Mouse (Mus musculus): ENCODE measurements around the gene Hist3h2ba. TPM values are rescaled to one million over a fixed set of nuclear protein-coding genes. Genes with fewer than 3 reads are reported as not detected.

Hist3h2ba gene
- polyA plus RNA-seq, 1 experiment from 2014 or later = 6.3 TPM

DNA sequence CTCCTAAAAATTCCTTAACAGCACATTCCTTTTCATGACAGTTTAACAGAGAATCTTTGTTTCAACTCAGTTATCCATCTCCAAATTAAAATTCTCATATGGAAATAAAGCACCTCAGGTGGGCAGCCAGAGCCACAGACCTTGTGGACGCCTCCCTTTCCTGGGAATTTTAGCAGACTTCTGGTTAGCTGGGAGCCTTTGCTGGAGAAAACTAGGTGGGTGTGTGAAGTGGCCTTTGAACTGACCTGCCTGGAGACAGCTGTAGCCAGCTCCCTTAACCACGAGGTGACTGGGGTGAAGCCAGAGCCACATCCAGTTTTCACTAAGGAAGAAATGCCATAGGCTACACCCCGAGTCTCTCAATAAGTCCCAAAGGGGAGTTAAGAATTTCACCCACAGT lies 19.1 kb upstream of the Hist3h2ba start:
- DNase-seq (ENCODE audit: low spot score) (no peak), ATAC-seq (replicated peaks; ENCODE audit: low FRiP score) (no peak)
- Histone ChIP-seq H3K9me3 (ENCODE audit: control insufficient read depth, low read length) (no peaks in the 10 kb centered on the region), H3K4me3 (ENCODE audit: low read depth, low read length) (no peak overlapping the region), H3K9ac (ENCODE audit: low read depth, low read length) (peak overlapping the region; percentile 31; the same call in 1 of the 2 replicates), H3K36me3 (ENCODE audit: control insufficient read depth, insufficient read depth, low read length) (peaks cover 27% of the 10 kb centered on the region), H3K27ac (ENCODE audit: low read depth, low read length) (no peak overlapping the region), H3K27me3 (replicated peaks; ENCODE audit: control insufficient read depth, insufficient read depth, low read length) (no peaks in the 10 kb centered on the region), H3K4me1 (replicated peaks; ENCODE audit: control insufficient read depth, insufficient read depth, low read length) (peaks cover 27% of the 10 kb centered on the region), H3K4me2 (no peak overlapping the region)
- 50% methylated on average over 3 of the region's 3 CpGs for WGBS

DNA sequence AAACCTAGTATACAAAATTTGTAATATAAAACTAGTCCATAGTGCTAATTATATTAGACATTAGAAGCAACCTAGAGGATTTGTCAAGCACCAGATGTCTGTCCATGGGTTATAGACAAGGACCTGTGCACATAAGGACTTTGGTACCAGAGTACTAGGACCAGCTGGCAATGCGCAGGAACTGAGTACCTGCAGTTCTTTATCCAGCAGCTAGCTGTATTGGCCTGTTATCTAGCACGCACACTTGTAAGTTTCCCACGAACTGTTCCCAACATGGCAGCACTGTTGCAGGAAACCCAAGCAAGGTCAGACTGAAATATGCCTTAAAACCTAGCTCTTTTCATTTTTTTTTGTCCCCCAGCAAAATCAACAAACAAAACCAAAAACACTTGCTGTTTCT lies 18.5 kb upstream of the Hist3h2ba start:
- WGBS = 53% methylated on average over 3 of the region's 3 CpGs
- ATAC-seq (replicated peaks; ENCODE audit: low FRiP score) (peak; percentile 44), DNase-seq (ENCODE audit: low spot score) (no peak)
- peaks cover 27% of the 10 kb centered on the region for H3K4me1 ChIP-seq (replicated peaks; ENCODE audit: control insufficient read depth, insufficient read depth, low read length)
- H3K4me2 ChIP-seq = no peak overlapping the region
- H3K4me3 ChIP-seq (ENCODE audit: low read depth, low read length) = no peak overlapping the region
- H3K27ac ChIP-seq (ENCODE audit: low read depth, low read length) = peak overlapping the region; percentile 30; the same call in 1 of the 2 replicates
- H3K9ac ChIP-seq (ENCODE audit: low read depth, low read length) = no peak overlapping the region
- H3K36me3 ChIP-seq (ENCODE audit: control insufficient read depth, insufficient read depth, low read length) = peaks cover 30% of the 10 kb centered on the region
- no peaks in the 10 kb centered on the region for H3K9me3 ChIP-seq (ENCODE audit: control insufficient read depth, low read length)
- no peaks in the 10 kb centered on the region for H3K27me3 ChIP-seq (replicated peaks; ENCODE audit: control insufficient read depth, insufficient read depth, low read length)

GRCm38 (mm10) chr11:58931576-58931975 lies 17.1 kb upstream of the Hist3h2ba start:
- no peak for DNase-seq (ENCODE audit: low spot score)
- Histone ChIP-seq H3K9ac (ENCODE audit: low read depth, low read length) (no peak overlapping the region), H3K9me3 (ENCODE audit: control insufficient read depth, low read length) (no peaks in the 10 kb centered on the region), H3K4me3 (ENCODE audit: low read depth, low read length) (no peak overlapping the region), H3K27me3 (replicated peaks; ENCODE audit: control insufficient read depth, insufficient read depth, low read length) (no peaks in the 10 kb centered on the region), H3K4me1 (replicated peaks; ENCODE audit: control insufficient read depth, insufficient read depth, low read length) (peaks cover 27% of the 10 kb centered on the region), H3K27ac (ENCODE audit: low read depth, low read length) (no peak overlapping the region), H3K4me2 (no peak overlapping the region), H3K36me3 (ENCODE audit: control insufficient read depth, insufficient read depth, low read length) (peaks cover 36% of the 10 kb centered on the region)
- no peak for ATAC-seq (replicated peaks; ENCODE audit: low FRiP score)
- WGBS = 75% methylated on average over 4 of the region's 4 CpGs

DNA sequence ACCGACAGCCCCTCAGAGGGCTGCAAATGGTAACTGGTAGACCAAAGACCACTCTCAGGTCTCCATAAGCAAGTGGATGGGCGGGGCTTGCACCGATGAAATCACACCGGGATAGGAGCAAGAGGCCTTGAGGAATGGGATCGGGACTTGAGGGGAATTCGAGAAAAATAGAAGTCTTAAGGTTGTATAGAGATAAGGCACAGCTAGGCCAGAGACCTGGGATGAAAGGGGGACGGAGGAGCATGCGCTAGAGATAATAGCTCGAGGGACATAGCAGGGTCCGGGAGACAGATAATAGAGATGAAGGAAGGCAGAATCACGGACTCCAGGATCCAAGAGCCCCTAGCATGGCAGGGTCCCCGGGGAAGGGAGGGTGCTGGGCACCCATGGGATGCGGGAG lies 10.8 kb upstream of the Hist3h2ba start:
- WGBS = 2% methylated on average over 13 of the region's 13 CpGs
- ATAC-seq (replicated peaks; ENCODE audit: low FRiP score) (peak; percentile 24), DNase-seq (ENCODE audit: low spot score) (peak; percentile 43)
- H3K4me1 ChIP-seq (replicated peaks; ENCODE audit: control insufficient read depth, insufficient read depth, low read length) = peaks cover 10% of the 10 kb centered on the region
- H3K4me2 ChIP-seq = peak overlapping the region; percentile 84
- H3K4me3 ChIP-seq (ENCODE audit: low read depth, low read length) = peak overlapping the region; percentile 94
- peak overlapping the region; percentile 95 for H3K9ac ChIP-seq (ENCODE audit: low read depth, low read length)
- H3K36me3 ChIP-seq (ENCODE audit: control insufficient read depth, insufficient read depth, low read length) = peaks cover 29% of the 10 kb centered on the region
- H3K27me3 ChIP-seq (replicated peaks; ENCODE audit: control insufficient read depth, insufficient read depth, low read length) = no peaks in the 10 kb centered on the region
- H3K9me3 ChIP-seq (ENCODE audit: control insufficient read depth, low read length) = no peaks in the 10 kb centered on the region
- peak overlapping the region; percentile 91 for H3K27ac ChIP-seq (ENCODE audit: low read depth, low read length)

GRCm38 (mm10) chr11:58938322-58939087 lies 10.2 kb upstream of the Hist3h2ba start, which contains the start of gene Rnf187:
Gene Rnf187 (minus strand): TSS chr11:58938916.
- peak; percentile 90 for DNase-seq (ENCODE audit: low spot score)
- peak; percentile 97 for ATAC-seq (replicated peaks; ENCODE audit: low FRiP score)
- Histone ChIP-seq H3K36me3 (ENCODE audit: control insufficient read depth, insufficient read depth, low read length) (peaks cover 23% of the 10 kb centered on the region), H3K27me3 (replicated peaks; ENCODE audit: control insufficient read depth, insufficient read depth, low read length) (no peaks in the 10 kb centered on the region), H3K4me1 (replicated peaks; ENCODE audit: control insufficient read depth, insufficient read depth, low read length) (peaks cover 10% of the 10 kb centered on the region), H3K4me2 (peak within 1 kb of the TSS; percentile 84), H3K9ac (ENCODE audit: low read depth, low read length) (peak within 1 kb of the TSS; percentile 95), H3K9me3 (ENCODE audit: control insufficient read depth, low read length) (no peaks in the 10 kb centered on the region), H3K4me3 (ENCODE audit: low read depth, low read length) (peak within 1 kb of the TSS; percentile 94), H3K27ac (ENCODE audit: low read depth, low read length) (peak within 1 kb of the TSS; percentile 91)
- under 1% methylated on average over 95 of the region's 95 CpGs for WGBS

- peaks cover 10% of the 10 kb centered on the region for H3K4me1 ChIP-seq (replicated peaks; ENCODE audit: control insufficient read depth, insufficient read depth, low read length)
- H3K27ac ChIP-seq (ENCODE audit: low read depth, low read length) = no peak overlapping the region
- peaks cover 18% of the 10 kb centered on the region for H3K36me3 ChIP-seq (ENCODE audit: control insufficient read depth, insufficient read depth, low read length)
- WGBS = 17% methylated on average over 6 of the region's 6 CpGs
- ATAC-seq (replicated peaks; ENCODE audit: low FRiP score) (no peak), DNase-seq (ENCODE audit: low spot score) (no peak)
- H3K4me2 ChIP-seq = peak overlapping the region; percentile 84
- H3K4me3 ChIP-seq (ENCODE audit: low read depth, low read length) = peak overlapping the region; percentile 94
- no peaks in the 10 kb centered on the region for H3K27me3 ChIP-seq (replicated peaks; ENCODE audit: control insufficient read depth, insufficient read depth, low read length)
- no peaks in the 10 kb centered on the region for H3K9me3 ChIP-seq (ENCODE audit: control insufficient read depth, low read length)
- H3K9ac ChIP-seq (ENCODE audit: low read depth, low read length) = peak overlapping the region; percentile 95; the same call in 1 of the 2 replicates
These were observed 9.7 kb upstream of the Hist3h2ba start for GRCm38 (mm10) chr11:58939088-58939439.

DNA sequence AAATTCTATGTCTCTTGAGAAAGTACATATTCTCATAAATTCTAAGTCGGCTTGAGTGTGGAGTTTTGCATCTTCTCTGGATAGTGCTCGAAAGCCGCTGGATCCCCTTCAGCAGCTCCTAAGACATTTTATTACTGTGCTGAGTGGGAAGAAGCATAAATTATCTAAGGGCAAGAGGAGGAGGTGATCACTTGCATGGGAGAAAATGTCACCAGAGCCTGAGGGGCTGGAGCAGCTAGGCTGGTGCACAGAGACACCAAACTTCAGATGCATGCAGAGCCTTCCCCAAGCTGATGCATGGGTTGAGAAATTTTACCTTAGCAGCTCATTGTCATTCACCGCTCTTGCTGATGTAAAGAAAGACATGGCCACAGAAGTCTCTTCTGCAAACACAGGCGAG lies 4.6 kb upstream of the Hist3h2ba start:
- Histone ChIP-seq H3K27me3 (replicated peaks; ENCODE audit: control insufficient read depth, insufficient read depth, low read length) (peaks cover 18% of the 10 kb centered on the region), H3K4me1 (replicated peaks; ENCODE audit: control insufficient read depth, insufficient read depth, low read length) (no peaks in the 10 kb centered on the region), H3K27ac (ENCODE audit: low read depth, low read length) (no peak overlapping the region), H3K4me2 (no peak overlapping the region), H3K4me3 (ENCODE audit: low read depth, low read length) (no peak overlapping the region), H3K36me3 (ENCODE audit: control insufficient read depth, insufficient read depth, low read length) (no peaks in the 10 kb centered on the region), H3K9ac (ENCODE audit: low read depth, low read length) (no peak overlapping the region), H3K9me3 (ENCODE audit: control insufficient read depth, low read length) (no peaks in the 10 kb centered on the region)
- DNase-seq (ENCODE audit: low spot score) = no peak
- ATAC-seq (replicated peaks; ENCODE audit: low FRiP score) = no peak
- 77% methylated on average over 5 of the region's 5 CpGs for WGBS

GRCm38 (mm10) chr11:58947306-58947705 lies 1.4 kb upstream of the Hist3h2ba start:
- DNase-seq (ENCODE audit: low spot score) (no peak), ATAC-seq (replicated peaks; ENCODE audit: low FRiP score) (no peak)
- H3K9me3 ChIP-seq (ENCODE audit: control insufficient read depth, low read length) = no peaks in the 10 kb centered on the region
- H3K9ac ChIP-seq (ENCODE audit: low read depth, low read length) = no peak overlapping the region
- H3K4me3 ChIP-seq (ENCODE audit: low read depth, low read length) = no peak overlapping the region
- H3K27ac ChIP-seq (ENCODE audit: low read depth, low read length) = no peak overlapping the region
- H3K4me2 ChIP-seq = no peak overlapping the region
- no peaks in the 10 kb centered on the region; the same call in 1 of the 2 replicates for H3K4me1 ChIP-seq (replicated peaks; ENCODE audit: control insufficient read depth, insufficient read depth, low read length)
- no peaks in the 10 kb centered on the region for H3K36me3 ChIP-seq (ENCODE audit: control insufficient read depth, insufficient read depth, low read length)
- H3K27me3 ChIP-seq (replicated peaks; ENCODE audit: control insufficient read depth, insufficient read depth, low read length) = peaks cover 38% of the 10 kb centered on the region
- 72% methylated on average over 3 of the region's 3 CpGs for WGBS

Data from liver, embryonic 11.5 days (tissue).